Mouse (Mus musculus): ENCODE data around the gene Eef1e1. TPM values are rescaled to one million over a fixed set of nuclear protein-coding genes. Genes with fewer than 3 reads are reported as not detected.

Eef1e1 gene
- total RNA-seq, 2 experiments from 2014 or later, result 65.3 to 72.2 TPM

Other genes with a start within 250 kb of the Eef1e1 start
- 10 to 100 TPM; 45.6 to 45.8 TPM for gene Txndc5, start 130.2 kb downstream of the Eef1e1 start, total RNA-seq (2021)
- gene Bloc1s5, start 23.9 kb downstream of the Eef1e1 start, total RNA-seq (2021), result 10 to 100 TPM; 10.4 to 11.4 TPM